Mouse (Mus musculus) midbrain, embryonic 11.5 days (tissue): ENCODE results near the gene Wnk2. TPM values are rescaled to one million over a fixed set of nuclear protein-coding genes. Genes with fewer than 3 reads are reported as not detected.

ENCODE experiments used
- ATAC-seq: fragments of 200-750 bp; cut with Nextera tagmentation; 2 replicates; pipeline ENCODE4 v1.8.0; 2017; ENCODE audit warnings: moderate TSS enrichment, moderate library complexity; ENCODE audit not compliant: low FRiP score
- DNase-seq: peaks from one replicate; pipeline ENCODE4 v3.0.0; 2015; ENCODE audit warnings: low spot score; ENCODE audit errors: missing footprints
- H3K27ac ChIP-seq: fragments of 300-500 bp; sonication (generic); 2 replicates; pipeline ENCODE4 v1.5.1; 2014; ENCODE audit warnings: low read depth, low read length
- H3K27me3 ChIP-seq: fragments of 300-500 bp; sonication (generic); 2 replicates; pipeline ENCODE4 v1.6.1; 2014; ENCODE audit warnings: mild to moderate bottlenecking, low read length, moderate library complexity, mixed read lengths; ENCODE audit not compliant: control insufficient read depth, insufficient read depth
- H3K36me3 ChIP-seq: fragments of 300-500 bp; sonication (generic); 2 replicates; pipeline ENCODE4 v1.6.1; 2014; ENCODE audit warnings: mild to moderate bottlenecking, low read length, moderate library complexity, mixed read lengths; ENCODE audit not compliant: control insufficient read depth, insufficient read depth
- H3K4me1 ChIP-seq: fragments of 300-500 bp; sonication (generic); 2 replicates; pipeline ENCODE4 v1.6.1; 2014; ENCODE audit warnings: low read length; ENCODE audit not compliant: control insufficient read depth, insufficient read depth
- H3K4me2 ChIP-seq: fragments of 300-500 bp; sonication (generic); 2 replicates; pipeline ENCODE4 v1.6.1; 2014; ENCODE audit warnings: mild to moderate bottlenecking, moderate library complexity
- H3K4me3 ChIP-seq: fragments of 300-500 bp; sonication (generic); 2 replicates; pipeline ENCODE4 v1.5.1; 2014; ENCODE audit warnings: low read depth, low read length
- H3K9ac ChIP-seq: fragments of 300-500 bp; sonication (generic); 2 replicates; pipeline ENCODE4 v1.6.1; 2014; ENCODE audit warnings: low read length
- H3K9me3 ChIP-seq: fragments of 300-500 bp; sonication (generic); 2 replicates; pipeline ENCODE4 v1.6.1; 2016; ENCODE audit warnings: low read length; ENCODE audit not compliant: control insufficient read depth
- WGBS: fragments of 180-500 bp; shearing (Covaris S2); extraction: QIAGEN DNeasy Blood & Tissue Kit; methylation state at CpG from one replicate; pipeline ENCODE4 v1.1.7; 2014; 5-methylcytosine and 5-hydroxymethylcytosine counted together
- polyA plus RNA-seq: library from polyadenylated mRNA; unstranded; fragments of >200 nt; fragmentation: Nextera tagmentation; extraction: Ambion mirVana; gene quantifications from 2 replicates; pipeline ENCODE4 v1.2.1, GENCODE M21; 2014

The Wnk2 gene
- 6.1 and 7.8 TPM in 2 replicates for polyA plus RNA-seq

DNA sequence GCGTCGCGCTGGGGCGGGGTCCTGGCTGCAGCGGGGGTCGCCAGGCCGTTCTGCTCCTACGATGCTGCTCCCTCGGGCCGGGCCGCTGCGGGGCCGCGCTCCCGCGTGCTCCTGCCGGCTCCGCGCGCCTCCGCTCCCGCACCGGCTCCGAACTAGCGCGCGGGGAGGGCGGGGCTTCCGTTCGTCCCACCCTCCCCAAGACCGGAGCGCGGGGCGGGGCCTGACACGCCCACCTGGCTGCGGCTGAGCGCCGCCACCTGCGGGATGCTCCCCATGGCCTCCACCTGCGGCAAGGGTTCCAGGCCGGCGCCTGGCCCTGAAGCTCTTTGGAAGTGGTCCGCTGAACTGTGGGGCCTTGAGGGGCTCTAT is at the start of gene Wnk2:
TSS of gene Wnk2 (minus strand) at position 157 of the 369 bp plus-strand sequence.
- WGBS = under 1% methylated on average over 39 of the region's 43 CpGs
- peak within 1 kb of the TSS; percentile 93 for H3K9ac ChIP-seq
- DNase-seq = no peak
- H3K9me3 ChIP-seq = no peaks in the 10 kb centered on the region
- H3K4me3 ChIP-seq = peak within 1 kb of the TSS; percentile 89
- H3K27me3 ChIP-seq = peaks cover 15% of the 10 kb centered on the region
- H3K36me3 ChIP-seq = no peaks in the 10 kb centered on the region
- peaks cover 24% of the 10 kb centered on the region for H3K4me1 ChIP-seq
- H3K27ac ChIP-seq = peak within 1 kb of the TSS; percentile 65
- peak; percentile 73 for ATAC-seq
- peak within 1 kb of the TSS; percentile 83 for H3K4me2 ChIP-seq

DNA sequence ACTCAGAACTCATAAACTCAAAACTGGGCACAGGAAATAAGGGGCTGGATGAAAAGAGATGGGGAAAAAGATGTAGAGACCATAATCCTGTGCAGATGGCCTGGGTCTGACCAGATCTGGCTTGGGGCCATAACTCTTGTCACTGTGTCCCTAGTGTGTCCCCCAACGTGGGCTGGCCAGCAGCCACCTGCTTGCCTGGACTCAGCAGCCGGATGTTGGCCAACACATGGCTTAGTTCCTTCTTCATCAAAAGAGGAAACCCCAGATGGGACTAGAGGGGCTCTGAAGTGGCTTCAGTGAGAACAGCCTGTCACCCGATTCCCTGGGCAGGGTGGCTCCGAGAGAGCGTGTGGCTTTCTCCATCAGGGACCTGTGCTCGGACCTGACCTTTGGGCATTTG is 49.0 kb upstream of the Wnk2 start:
- 88% methylated on average over 6 of the region's 6 CpGs for WGBS

DNA sequence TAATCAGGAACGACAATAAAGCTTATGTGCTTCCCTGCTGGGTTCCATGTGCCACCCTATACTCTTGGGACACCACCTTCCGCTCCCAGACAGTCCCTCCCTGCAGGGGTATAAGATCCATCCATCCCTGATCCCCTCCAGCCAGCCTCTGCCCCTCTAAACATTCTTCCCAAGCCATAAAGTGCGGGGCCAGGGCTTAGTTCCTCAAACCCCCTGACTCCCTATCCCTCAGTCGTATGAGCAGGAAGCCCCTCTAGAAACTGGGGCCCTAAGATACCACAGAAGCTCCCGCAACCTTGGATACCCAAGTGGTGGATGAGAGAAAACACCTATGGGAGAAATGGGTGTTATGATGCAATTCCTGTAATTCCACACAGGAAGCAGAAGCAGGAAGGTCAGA is 48.4 kb upstream of the Wnk2 start:
- Histone ChIP-seq H3K27ac (no peak overlapping the region), H3K36me3 (no peaks in the 10 kb centered on the region), H3K9ac (no peak overlapping the region), H3K4me3 (no peak overlapping the region), H3K4me1 (peaks cover 4% of the 10 kb centered on the region), H3K27me3 (no peaks in the 10 kb centered on the region), H3K4me2 (no peak overlapping the region), H3K9me3 (no peaks in the 10 kb centered on the region)
- DNase-seq (no peak), ATAC-seq (no peak)
- 79% methylated on average over 5 of the region's 5 CpGs for WGBS

More for the DNA sequence above, 49.0 kb upstream of the Wnk2 start:
- Histone ChIP-seq H3K36me3 (no peaks in the 10 kb centered on the region), H3K4me3 (no peak overlapping the region), H3K4me2 (no peak overlapping the region), H3K27me3 (no peaks in the 10 kb centered on the region), H3K9ac (no peak overlapping the region), H3K27ac (no peak overlapping the region), H3K4me1 (no peaks in the 10 kb centered on the region; the same call in 1 of the 2 replicates), H3K9me3 (no peaks in the 10 kb centered on the region)
- no peak for DNase-seq
- no peak for ATAC-seq

DNA sequence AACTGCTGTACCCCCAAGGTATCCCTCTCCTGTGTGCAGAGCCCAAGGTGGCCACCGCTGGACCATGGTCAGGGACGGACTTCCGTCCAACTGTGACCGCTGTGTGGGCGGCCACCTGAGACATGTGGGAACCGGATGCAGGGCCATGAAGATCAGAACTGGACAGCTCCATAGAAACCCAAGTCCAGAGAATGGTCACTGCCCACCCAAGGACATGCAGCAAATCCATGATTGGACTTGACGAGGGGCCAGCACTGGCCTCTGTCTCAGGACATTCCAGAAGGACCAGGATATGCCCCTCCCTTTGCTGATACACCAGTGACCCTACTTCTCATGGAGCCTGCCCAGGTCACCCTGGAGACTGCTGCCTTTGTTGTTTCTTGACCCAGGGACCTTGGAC is 47.8 kb upstream of the Wnk2 start:
- Histone ChIP-seq H3K36me3 (no peaks in the 10 kb centered on the region), H3K4me3 (no peak overlapping the region), H3K9ac (no peak overlapping the region), H3K9me3 (no peaks in the 10 kb centered on the region), H3K4me2 (no peak overlapping the region), H3K4me1 (peaks cover 6% of the 10 kb centered on the region), H3K27ac (no peak overlapping the region), H3K27me3 (no peaks in the 10 kb centered on the region)
- ATAC-seq (no peak), DNase-seq (no peak)
- WGBS = 93% methylated on average over 7 of the region's 7 CpGs

DNA sequence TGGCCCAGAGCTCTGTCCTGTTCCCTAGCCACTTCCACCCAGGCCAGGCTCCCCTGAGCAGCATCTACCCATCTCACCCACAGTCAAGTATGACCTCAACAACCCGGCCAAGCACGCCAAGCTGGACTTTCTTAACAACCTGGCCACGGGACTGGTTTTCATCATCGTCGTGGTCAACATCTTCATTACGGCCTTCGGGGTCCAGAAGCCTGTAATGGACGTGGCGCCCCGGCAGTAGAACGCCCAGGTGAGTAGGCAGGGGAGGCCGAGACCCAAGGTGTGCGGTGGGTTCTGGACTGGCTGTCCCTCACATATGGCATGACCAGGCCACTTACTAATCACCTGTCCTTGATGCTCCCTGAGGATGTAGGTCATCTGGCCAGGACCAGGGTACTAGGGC is 47.0 kb upstream of the Wnk2 start:
- Histone ChIP-seq H3K36me3 (no peaks in the 10 kb centered on the region), H3K27ac (no peak overlapping the region), H3K9ac (no peak overlapping the region), H3K27me3 (no peaks in the 10 kb centered on the region), H3K4me2 (no peak overlapping the region), H3K4me3 (no peak overlapping the region), H3K4me1 (peaks cover 6% of the 10 kb centered on the region), H3K9me3 (no peaks in the 10 kb centered on the region)
- 94% methylated on average over 13 of the region's 13 CpGs for WGBS
- ATAC-seq (no peak), DNase-seq (no peak)

DNA sequence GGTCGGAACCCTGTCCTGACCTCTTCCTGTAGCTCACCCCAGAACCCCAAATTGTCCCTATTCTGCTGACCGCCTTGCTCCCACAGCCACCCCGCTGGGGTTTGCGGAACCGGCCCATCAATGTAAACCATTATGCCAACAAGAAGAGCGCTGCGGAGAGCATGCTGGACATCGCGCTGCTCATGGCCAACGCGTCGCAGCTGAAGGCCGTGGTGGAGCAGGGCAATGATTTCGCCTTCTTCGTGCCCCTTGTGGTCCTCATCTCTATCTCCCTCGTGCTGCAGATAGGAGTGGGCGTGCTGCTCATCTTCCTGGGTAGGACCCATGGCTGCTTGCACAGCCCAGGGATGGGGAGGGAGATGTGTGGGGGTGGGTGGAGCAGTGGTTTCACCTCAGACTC is 45.8 kb upstream of the Wnk2 start:
- Histone ChIP-seq H3K36me3 (no peaks in the 10 kb centered on the region), H3K27me3 (no peaks in the 10 kb centered on the region), H3K4me1 (peaks cover 6% of the 10 kb centered on the region), H3K27ac (no peak overlapping the region), H3K9ac (no peak overlapping the region), H3K4me2 (no peak overlapping the region), H3K4me3 (no peak overlapping the region), H3K9me3 (no peaks in the 10 kb centered on the region)
- ATAC-seq = no peak
- 94% methylated on average over 17 of the region's 17 CpGs for WGBS
- no peak for DNase-seq

DNA sequence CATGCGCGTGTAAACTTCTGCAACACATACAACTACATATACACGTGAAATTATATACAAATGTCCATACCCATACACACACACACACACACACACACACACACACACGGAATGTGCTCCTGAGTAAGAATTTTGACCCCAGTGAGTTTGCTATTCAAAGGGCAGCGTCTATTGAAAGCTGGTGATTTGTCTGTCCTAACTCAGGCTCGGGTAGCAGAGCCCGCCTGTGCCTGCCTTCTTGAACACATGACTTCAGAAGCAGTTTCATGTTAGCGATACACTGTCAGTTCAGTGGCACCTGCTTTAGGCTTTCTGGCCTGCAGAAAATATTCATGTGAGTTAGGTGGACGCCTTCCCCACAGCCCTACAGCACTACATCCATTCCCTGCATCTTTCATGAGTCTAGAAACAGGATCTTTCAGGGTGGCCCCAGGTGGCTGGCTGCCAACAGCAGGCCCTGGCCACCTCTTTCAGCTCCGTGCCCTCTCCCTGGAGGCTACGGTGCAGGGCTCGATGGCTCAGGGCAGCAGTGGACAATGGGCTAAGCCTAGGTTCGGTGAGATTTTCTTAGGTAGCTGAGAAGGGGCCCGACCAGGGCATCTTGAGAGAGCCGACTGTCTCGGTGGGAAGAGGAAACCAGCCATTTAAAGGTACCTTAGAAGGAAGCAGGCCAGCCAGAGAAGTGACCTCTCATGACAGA is 44.5 kb upstream of the Wnk2 start:
- Histone ChIP-seq H3K27ac (no peak overlapping the region), H3K9me3 (no peaks in the 10 kb centered on the region), H3K4me1 (peaks cover 13% of the 10 kb centered on the region), H3K4me2 (no peak overlapping the region), H3K9ac (no peak overlapping the region), H3K4me3 (no peak overlapping the region), H3K36me3 (no peaks in the 10 kb centered on the region), H3K27me3 (no peaks in the 10 kb centered on the region)
- ATAC-seq (no peak), DNase-seq (no peak)
- WGBS = 80% methylated on average over 16 of the region's 16 CpGs

DNA sequence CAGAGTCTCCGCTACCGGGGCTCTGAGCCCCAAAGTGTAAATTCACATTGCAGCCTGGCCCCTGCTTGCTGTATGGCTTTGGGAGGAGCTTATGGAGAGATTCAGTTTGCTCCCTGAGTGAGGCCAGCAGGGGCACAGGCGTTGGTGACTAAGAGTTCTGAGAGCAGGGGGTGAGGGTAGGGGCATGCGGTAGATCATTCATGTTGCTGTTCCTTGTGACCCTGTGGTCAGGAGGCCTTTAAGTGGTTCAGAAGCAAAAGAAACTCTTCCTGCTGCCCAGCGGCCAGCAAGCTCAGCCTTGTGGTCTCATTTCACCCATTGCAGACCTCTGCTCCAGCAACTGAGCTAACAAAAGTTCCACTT is 43.8 kb upstream of the Wnk2 start:
- DNase-seq (no peak), ATAC-seq (no peak)
- no peak overlapping the region for H3K4me2 ChIP-seq
- H3K27ac ChIP-seq = no peak overlapping the region
- no peaks in the 10 kb centered on the region for H3K27me3 ChIP-seq
- no peaks in the 10 kb centered on the region for H3K9me3 ChIP-seq
- H3K36me3 ChIP-seq = no peaks in the 10 kb centered on the region
- peaks cover 18% of the 10 kb centered on the region for H3K4me1 ChIP-seq
- no peak overlapping the region for H3K4me3 ChIP-seq
- WGBS = 64% methylated on average over 5 of the region's 5 CpGs
- no peak overlapping the region; the same call in 1 of the 2 replicates for H3K9ac ChIP-seq

DNA sequence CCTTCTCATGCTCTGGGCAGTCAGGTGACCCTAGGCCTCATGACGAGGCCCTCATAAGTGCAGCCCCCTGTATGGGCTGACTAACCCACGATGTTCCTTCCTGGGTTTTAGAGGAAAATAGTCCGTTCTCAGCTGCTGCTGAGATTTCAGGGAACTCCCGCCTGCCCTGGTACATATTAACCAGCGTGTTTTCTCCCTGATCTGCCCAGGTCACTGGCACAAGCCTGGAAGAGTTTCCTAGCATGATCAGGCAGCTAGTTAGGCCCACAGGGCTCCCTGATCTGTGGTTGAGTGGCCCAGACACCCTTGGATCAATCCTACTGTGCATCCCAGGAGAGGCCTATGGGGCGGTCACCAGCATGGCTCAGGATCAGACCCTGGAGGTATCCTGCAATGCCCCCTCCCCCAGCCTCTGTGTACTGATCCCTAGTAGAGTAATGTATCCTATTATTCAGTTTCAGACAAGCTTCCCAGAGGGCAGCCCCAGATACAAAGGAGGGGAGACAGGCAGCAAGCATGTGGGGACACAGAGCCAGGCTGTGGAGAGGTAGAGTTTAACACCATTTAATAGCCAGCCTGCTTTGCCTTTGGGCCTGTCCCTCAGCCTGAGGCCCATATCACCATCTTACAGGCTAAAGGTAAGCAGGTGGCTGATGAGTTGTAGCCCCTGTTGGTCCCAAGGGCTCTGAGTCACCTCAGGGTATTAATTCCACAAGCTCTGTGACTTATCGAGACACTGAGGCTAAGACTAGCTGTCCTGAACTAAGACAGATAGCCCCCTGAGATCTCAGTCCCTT is 43.3 kb upstream of the Wnk2 start:
- no peak overlapping the region for H3K4me3 ChIP-seq
- WGBS = 84% methylated on average over 7 of the region's 7 CpGs
- H3K9ac ChIP-seq = no peak overlapping the region; the same call in 1 of the 2 replicates
- H3K36me3 ChIP-seq = no peaks in the 10 kb centered on the region
- no peak for ATAC-seq
- DNase-seq = no peak
- no peaks in the 10 kb centered on the region for H3K9me3 ChIP-seq
- no peaks in the 10 kb centered on the region for H3K27me3 ChIP-seq
- no peak overlapping the region for H3K4me2 ChIP-seq
- no peak overlapping the region for H3K27ac ChIP-seq
- peaks cover 18% of the 10 kb centered on the region for H3K4me1 ChIP-seq
